Mouse (Mus musculus): Measurements from ENCODE around the gene Sde2.

Sde2 gene

DNA sequence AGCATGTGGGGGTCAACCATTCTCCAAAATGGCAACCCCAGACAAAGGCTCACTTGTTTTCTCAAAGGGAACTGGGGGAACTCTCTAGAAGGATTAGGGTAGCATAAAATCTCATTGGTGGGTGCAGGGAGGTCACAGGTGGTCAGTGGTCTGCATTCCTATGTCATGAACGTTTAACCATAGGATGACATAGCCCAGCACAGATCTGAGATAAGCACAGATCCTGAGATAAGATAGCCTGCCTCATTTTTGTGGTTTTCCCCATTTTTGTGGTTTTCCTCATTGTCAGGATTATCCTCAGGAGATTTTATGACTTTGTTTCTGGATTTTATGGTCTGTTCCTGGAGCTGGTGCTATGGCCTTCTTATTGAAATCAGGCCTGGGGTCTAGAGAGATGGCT, 66.1 kb downstream of the Sde2 start:
- DNase-seq (ENCODE audit: inconsistent age in 2 of 2, low spot score in 1 of 2), result no peak
